Mouse (Mus musculus) myocyte (in vitro differentiated cells): ENCODE data around the gene Impdh2.

Experiments used
- POLR2A ChIP-seq: IDR thresholded peaks from one replicate; pipeline ENCODE4 v1.6.1; 2011; ENCODE audit warnings: low read depth, mild to moderate bottlenecking, control low read depth, moderate library complexity; ENCODE audit not compliant: insufficient read length
- SRF ChIP-seq: IDR thresholded peaks from one replicate; pipeline ENCODE4 v1.6.1; 2011; ENCODE audit warnings: low read depth; ENCODE audit not compliant: control insufficient read depth, insufficient read length
- TCF12 ChIP-seq: IDR thresholded peaks from one replicate; pipeline ENCODE4 v1.6.1; 2011; ENCODE audit warnings: mild to moderate bottlenecking, control low read depth; ENCODE audit not compliant: poor library complexity, insufficient read depth, severe bottlenecking

DNA sequence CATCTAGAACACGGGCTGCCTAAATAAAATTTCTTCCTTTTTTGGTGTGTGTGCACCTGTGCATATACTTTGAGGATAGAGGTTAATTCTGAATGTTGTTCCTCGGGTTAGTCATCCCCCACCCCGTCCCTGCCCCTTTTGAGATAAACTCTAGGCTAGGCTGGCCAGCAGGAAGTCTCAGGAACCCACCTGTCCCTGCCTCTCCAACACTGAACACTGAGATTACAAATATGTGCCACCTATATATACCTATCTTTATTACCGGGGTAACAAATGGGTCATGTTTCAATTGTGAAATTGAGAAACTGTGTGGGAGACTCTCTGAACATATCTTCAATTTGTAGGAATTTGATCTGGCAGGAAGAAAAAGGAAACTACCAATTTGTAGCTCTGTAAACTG is 48.8 kb downstream of the Impdh2 start:
- TF ChIP-seq TCF12 = no peak
- TF ChIP-seq POLR2A = no peak
- no peak for TF ChIP-seq SRF
